Mouse (Mus musculus) small intestine, adult 2 months (tissue): ENCODE measurements around the gene Lamb3.

Experiments used
- CTCF ChIP-seq: fragments of 200-500 bp; IDR thresholded peaks from 2 replicates; pipeline ENCODE4 v1.5.1; 2012; ENCODE audit warnings: low read depth, mild to moderate bottlenecking, control low read depth, inconsistent platforms, low read length, moderate library complexity, mixed read lengths; ENCODE audit not compliant: insufficient replicate concordance, insufficient read length; ENCODE audit errors: extremely low read depth
- POLR2A ChIP-seq: fragments of 200-500 bp; IDR thresholded peaks from 2 replicates; pipeline ENCODE4 v1.6.1; 2012; ENCODE audit warnings: low read depth, mild to moderate bottlenecking, control low read depth, inconsistent platforms, low read length, moderate library complexity

DNA sequence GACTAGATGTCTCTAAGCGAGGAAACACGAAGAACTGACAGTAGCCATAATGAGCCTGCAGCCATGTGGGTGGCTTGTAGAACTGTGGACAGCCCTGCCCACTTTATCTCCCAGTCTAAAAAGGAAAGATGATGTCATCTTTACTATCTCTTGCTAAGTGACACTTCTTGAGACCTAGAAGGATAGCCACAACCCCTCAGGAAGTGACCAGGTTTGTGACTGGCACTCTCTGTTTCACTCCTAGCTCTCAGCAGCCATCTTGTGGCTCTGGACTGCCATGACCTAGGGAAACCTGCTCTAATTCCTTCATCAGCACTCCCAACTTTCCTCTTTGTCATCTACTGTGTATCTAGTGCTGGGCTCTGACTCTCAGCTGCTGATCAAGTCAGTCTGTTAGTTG, 9.2 kb upstream of the Lamb3 start:
- TF ChIP-seq POLR2A, result no peak
- peak; percentile 41; the same call in 1 of the 2 replicates for TF ChIP-seq CTCF
